Mouse (Mus musculus) CD4-positive, CD25-positive, alpha-beta regulatory T cell, adult 4 months (primary cell): ENCODE results near the gene Dnajc5. TPM values are rescaled to one million over a fixed set of nuclear protein-coding genes. Genes with fewer than 3 reads are reported as not detected.
"Not testable (repeated sequence)": the region's sequence is repeated elsewhere in the genome, so short reads cannot be mapped to it uniquely, and the experiment has no call there.

Source experiments
- ATAC-seq: one replicate; pipeline ENCODE4 v1.8.0; 2017
- polyA plus RNA-seq, 2 experiments: library from polyadenylated mRNA; unstranded; fragments of 100-300 nt; shearing (Covaris generic); gene quantifications; one replicate each; pipeline ENCODE4 v1.2.1; 2017

Gene Dnajc5
- polyA plus RNA-seq: 10 to 100 TPM; 39.4 to 46.7 TPM

DNA sequence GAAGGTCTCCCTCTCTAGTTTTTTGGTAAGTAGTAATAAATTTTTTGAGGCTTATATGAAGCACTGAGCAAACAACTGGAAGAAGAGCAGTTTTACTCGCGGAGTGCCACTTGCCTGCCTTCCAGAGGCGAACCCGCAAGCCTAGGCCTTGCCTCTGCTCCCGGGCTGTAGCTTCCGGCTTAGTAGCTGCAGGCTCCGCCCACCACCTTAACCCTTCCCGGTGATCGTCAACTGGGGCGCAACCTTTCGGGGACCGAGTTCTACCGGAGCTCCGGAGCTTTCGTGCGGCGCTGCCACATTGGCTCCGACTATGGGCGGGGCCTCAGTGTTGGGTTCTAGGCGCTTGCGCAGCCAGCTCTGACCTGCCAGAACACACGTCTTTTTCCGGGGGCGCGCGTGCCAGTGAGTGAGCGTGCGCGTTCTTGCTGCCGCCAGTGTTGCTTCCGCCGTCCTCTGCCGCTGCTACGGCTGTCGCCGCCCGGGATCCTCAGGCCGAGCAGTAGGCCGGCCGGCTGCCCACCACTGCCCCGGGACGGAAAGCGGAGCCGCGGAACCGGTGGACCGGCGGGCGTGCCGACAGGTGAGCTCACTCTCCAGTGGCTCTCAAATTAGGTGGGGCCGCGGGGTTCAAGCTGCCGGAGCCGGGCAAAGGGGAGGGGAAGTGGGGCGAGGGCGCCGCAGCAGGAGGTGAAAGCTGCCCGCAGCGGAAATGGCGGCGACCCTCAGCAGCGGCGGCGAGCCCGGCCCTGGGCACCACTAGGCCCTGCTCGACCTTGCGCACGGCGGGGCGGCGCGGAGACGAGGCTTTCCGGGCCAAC, at the start of gene Dnajc5:
Gene Dnajc5, plus strand, starts transcription at position 368 of the 818 bp plus-strand sequence.
- ATAC-seq: peak; percentile 93

DNA sequence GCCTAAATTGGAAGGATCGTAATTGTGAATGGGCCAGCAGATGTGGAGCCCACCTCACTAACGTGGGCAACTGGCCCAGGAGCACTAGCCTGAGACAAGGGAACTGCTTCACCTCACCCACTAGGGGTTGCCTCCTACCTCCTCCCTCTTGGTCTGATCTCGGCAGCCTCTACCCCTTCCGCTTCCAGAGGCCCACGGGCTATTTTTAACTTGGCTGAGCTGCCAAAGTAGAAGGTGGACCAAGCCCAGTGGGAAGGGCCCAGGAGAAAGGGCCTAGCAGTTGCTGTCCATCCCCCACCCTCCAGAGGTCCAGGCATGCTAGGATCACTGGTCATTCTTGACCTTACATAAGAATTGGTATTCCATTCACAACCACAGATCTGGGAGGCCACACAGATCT, 49.0 kb upstream of the Dnajc5 start:
- ATAC-seq: no peak

DNA sequence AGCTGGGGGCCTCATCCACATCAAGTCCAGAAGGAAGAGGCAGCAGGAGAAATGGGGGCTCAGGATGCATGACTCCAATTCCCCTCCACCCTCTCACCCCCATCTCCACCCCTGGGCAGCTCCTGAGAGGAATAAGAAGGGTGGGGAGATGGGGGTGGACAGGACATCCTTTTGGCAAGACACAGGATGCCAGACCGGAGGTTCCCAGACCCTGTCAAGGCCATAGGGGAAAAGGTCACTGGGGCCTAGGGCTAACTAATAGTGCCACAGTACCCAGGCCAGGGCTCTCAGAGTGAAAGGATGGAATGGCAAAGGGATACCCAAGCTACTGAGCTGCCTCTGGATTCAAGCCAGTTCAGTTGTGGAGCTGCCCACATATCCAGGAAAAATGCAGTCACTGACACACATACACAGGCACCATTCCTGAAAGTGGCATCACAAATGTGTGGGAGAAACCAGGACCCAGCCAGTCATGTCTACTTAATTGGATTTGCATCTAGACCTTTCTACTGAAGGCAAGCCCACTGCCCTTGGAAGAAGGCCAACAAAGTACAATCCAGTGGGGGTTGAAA, 47.9 kb upstream of the Dnajc5 start:
- ATAC-seq: no peak

DNA sequence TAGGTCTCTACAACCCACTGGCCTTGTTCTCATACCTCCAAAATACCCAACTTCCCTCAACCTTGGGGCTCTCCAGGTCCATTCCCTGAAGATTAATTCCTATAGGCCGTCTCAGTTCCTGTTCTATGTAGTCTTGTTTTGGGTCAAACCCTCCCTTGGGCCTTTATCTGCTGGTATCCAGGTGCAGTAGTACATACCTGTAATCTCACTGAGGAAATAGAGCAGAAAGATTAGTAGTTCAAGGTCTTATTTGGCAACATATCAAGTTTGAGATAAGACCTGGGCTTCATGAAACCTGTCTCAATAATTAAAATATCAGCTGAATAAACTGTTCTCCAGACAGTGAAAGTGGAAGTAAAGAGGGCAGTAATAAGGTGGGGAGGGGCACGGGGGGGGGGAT, 37.2 kb upstream of the Dnajc5 start:
- ATAC-seq: no peak

DNA sequence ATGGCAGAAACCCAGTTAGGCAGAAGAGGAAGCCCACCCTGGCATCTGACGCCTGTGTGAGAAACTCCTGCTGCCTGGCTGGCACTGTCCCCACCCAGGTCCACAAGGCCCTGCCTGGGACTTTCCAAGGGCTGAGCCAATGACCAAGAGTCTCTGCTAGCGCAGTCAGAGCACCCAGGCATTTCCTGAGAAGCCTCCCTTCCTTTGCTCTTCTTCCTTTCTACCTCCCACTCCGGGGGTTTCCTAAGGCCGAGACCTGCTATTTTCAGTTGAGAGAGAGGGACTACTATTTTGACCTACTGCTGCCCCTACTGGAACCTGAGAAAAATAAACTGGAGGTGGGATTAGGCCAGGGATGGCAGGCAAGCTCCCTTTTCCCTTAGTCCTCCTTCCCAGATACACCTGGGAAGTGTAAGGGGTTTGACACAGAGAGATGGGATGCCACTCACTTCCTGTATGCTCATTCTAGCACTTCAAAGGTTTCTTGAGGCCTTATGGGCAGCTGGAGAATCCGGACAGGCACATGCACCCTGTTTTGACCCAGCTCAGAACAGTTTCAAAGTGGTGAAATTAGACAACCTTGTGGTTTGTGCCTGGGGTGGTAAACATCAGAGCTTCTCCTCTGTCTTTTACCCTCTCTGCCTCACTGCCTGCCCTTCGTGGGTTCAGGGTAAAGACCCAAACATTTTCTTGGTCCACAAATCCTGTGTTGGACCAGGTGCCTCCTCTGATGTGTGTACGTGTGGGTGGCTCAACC, 36.5 kb upstream of the Dnajc5 start:
- ATAC-seq: peak; percentile 95

DNA sequence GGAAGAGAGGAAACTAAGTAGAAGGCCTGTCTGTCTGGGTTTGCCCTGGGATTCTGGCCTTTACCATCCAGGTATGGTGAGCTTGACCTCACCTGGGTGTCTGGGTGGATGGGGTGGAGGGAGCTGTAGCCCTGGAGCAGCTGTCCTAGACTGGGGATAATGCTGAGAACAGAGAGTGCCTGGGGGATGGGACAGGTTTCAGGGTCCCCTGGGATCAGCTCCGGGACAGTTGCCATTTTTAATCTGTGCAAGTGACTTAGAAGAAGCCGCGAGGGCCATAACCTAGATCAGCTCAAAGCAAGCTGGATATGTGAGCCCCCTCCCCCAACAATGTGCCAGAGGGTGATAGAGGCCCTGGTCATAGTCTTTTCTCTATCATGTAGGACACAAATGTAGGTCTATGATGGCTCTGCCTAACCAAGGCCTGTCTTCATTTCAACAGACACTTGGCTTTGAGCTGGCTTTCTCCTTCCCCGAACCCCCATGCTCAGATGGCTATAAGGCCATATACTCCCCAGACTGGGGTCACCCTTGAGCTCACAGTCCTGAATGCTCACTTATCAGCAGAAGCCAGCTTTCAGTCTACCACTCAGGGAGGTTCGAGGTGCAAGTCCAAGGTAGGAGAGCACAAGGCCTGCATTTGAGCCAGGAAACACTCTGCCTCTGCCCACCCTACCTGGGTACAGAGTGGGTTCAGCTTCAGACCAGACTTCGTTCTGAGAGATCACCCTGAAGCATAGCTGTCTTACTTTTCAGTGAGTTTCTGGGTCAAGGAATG, 35.6 kb upstream of the Dnajc5 start:
- ATAC-seq: no peak

DNA sequence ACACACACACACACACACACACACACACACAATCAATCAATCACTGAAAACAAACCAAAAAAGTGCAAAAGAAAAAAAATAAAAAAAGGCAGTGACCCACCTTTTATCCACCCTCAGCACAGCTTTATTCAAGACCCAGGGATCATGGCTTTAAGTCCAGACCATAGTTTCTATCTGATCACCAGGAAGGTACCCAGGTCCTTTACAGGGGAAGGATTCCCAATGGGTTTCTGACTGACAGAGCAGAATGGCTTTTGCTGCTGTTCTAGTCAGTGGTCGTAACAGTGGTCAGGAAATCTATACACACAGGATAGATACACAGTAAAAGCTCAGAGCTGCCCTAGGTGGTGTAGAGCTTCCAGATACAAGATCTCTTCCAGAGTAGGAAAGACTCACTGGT, 34.5 kb upstream of the Dnajc5 start:
- no peak for ATAC-seq

DNA sequence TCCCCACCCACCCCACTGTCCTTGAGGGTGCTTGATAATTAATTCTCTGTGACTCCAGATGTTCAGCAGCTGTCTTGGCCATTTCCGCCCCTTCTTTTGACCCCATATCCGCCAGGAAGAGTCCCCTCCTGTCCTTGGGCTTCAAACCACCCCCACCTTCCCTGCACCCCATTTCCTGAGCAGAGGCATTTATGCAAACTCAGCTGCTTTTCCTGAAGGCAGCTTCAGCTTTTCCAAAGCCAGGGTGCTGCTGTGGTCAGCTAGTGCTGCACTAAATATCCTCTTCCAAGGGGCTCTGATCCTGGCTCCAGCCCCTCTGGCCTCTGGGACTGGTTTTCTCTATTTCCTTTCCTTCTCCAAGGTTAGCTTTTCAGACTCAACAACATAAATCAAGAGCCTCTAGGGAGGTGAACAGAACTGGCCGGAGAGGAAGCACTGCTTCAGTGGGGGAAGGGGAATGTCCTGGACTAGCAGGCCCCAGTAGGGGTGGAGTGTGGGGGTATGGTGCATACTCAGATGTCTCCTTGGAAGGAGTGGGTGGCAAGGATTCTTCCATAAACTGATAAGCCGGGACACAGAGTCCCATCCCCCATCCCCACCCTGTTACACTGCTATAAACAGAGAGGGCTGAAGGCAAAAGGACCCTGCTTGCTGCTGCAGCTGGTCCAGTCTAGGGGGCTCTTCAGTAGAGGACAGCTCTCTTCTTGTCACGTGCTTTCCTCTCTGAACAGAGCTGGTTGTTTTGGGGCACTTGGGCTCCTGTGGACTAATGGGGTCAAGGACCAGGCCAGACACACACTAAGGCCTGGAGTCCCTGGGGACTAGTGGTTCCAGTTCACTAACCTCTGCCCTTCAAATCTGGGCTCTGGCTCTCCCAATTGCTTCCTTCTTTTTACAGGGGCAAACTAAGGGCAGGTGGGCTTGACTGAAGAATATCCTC, 32.7 kb upstream of the Dnajc5 start:
- ATAC-seq: no peak

DNA sequence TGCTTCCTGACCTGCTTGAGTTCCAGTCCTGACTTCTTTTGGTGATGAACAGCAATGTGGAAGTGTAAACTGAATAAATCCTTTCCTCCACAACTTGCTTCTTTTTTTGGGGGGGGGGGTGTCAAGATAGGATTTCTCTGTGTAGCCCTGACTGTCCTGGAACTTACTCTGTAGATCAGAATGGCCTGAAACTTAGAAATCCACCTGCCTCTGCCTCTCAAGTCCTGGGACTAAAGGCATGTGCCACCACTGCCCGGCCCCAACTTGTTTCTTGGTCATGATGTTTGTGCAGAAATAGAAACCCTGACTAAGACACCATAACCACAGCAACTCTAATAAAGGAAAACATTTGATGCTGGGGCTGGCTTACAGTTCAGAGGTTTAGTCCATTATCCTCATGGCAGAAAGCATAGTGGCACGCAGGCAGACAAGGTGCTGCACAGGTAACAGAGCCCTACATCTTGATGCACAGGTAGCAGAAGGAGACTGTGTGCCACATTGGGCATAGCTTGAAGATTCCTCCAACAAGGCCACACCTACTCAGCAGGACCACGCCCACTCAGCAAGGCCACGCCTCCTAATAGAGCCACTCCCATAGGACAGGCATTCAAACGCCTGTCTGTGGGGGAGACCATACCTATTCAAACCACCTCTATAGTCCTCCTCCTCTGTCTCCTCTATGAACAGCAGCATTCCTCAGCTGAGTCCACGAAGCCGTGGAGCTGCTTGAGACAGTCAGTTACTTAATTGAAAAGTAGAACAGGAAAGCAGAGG, 28.7 kb upstream of the Dnajc5 start:
- peak; percentile 33 for ATAC-seq

DNA sequence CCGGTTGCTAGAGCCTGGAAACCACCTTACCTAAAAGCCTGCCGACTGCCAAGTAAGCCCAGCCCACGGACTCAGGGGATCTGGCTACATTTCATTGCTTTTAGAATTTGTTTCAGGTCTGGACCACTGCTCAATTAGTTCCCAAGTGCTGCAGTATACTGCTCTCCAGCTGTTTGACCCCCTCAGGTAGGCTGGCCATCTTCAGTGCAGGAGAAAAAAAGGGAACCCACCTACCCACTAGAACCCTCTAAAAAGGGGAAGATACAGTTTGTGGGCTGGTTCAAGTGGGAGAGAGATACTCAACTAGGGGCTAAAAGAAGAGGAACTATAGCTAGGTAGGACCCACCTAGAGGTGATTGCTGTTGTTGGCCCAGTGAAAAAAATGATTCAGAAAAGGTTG, 28.1 kb upstream of the Dnajc5 start:
- ATAC-seq: no peak

DNA sequence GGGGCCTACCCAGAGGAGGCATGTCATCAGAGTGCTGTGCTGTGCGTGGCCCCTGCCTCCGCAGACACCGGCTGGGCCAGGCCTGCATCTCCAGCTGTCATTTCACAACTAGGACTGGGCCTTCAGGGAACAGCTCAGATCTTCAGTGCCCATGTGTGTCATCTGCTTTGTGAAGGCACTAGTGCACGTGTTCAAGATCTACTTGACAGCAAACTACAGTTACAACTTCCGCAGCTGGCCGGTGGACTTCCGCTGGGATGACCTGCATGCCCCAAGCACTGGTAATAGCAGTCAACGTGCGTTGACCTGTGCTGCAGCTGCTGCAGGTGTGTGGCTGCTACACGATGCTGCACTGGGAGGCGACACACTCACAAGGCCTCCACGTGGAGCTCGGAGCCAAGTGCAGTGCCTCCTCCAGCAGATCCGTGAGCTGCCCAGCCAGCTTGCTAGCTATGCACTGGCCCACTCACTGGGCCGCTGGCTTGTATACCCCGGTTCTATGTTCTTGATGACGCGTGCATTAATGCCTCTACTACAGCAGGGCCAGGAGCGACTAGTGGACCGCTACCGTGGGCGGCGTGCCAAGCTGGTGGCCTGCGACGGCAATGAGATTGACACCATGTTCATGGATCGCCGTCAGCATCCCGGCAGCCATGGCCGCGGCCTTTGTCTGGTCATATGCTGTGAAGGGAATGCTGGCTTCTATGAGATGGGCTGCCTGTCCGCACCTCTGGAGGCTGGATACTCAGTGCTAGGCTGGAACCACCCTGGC, 26.9 kb upstream of the Dnajc5 start, which contains the start of gene Abhd16b:
Gene Abhd16b, plus strand, starts transcription at position 51 of the 772 bp plus-strand sequence.
- no peak for ATAC-seq

DNA sequence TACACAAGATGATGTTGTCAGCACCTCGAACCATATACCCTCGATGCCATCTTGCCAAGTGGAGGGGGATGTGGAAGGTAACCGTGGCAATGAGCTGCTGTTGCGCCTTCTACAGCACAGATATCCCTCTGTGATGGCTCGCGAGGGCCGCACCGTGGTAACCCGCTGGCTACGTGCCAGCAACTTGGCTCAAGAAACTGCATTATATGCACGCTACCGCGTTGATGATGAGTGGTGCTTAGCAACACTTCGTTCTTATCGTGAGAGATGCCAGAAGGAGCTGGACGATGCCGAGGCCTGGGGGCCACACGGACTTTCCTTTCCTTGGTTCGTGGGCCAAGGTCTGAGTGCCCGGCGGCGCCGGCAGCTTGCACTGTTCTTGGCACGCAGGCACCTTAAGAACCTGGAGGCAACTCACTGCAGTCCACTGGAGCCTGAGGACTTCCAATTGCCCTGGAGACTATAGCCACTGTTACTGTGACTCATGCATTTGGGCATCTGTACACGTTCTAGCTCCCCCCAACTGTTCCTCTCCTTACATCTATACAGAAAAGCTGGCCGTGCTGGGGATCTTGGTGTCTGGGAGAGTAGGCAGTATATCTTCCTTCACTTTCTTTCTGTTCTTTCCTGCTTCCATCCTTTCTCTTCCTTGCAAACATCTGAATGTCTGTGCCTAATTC, 25.9 kb upstream of the Dnajc5 start:
- no peak for ATAC-seq

DNA sequence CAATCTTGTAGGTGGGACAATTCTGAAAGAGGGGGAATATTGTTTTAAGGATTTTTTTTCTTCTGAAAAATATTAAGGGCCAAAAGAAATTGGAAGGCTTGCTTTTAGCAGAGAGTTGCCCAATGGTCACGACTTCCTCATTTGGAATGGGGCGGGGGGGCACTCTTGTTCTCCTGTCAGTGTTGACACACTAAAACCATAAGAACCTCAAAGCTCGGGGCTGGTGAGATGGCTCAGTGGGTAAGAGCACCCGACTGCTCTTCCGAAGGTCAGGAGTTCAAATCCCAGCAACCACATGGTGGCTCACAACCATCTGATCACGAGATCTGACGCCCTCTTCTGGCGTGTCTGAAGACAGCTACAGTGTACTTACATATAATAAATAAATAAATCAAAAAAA, 24.4 kb upstream of the Dnajc5 start:
- ATAC-seq: not testable (repeated sequence)

DNA sequence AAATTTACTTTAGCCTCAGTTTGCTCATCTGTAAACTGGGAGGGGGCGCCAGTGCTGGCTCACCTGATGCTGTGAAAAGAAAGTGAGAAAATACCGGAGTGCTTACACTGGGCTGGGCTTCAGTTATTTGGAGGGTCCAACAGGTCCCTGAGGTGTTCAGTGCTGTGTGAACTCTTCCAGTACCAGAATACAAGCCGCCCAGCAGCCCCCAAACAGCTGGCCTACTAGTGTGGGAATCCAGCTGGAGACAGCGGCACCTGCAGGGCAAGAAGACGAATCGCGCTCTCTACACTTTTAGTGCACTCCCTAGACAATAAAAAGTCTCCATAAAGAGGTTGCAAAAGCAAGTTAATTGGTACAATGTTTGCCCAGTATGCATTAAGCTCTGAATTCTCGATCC, 24.0 kb upstream of the Dnajc5 start:
- ATAC-seq: peak; percentile 53

DNA sequence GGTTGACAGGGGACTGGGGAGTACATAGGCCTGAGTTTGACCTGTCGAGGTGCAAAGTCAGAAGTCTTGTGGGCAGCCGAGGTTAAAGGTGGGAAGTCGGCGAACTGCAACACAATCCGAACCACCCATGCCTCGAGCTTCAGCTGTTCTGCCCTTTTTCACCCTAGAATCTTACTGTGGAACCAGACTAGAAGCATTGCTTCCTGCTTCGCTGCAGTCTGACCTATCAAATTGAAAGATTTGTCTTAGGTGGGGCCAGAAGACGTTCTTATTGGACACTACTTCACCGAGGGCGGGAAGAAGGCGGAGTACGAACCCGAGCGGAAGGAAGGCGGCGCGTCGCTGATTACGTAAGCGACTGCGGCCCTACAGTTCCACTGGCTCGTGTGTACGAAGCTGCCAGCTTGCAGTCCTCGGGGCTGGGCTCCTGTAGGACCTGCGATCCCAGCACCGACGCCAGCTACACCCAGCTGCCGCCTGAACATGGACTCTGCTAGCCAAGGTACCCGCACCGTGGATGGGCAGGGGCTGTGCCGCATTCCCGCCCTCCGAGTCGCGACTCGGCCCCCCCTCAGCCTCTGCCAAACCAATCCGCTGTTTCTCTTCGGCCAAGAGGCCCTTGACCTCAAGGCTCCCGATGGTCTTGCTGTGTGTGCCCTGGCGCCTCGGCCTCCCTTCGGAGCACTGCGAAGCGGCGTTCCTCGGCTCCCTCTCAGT, 23.3 kb upstream of the Dnajc5 start, which contains the start of gene Tpd52l2:
Gene Tpd52l2, plus strand, starts transcription at position 312 of the 717 bp plus-strand sequence.
- ATAC-seq: peak; percentile 92

DNA sequence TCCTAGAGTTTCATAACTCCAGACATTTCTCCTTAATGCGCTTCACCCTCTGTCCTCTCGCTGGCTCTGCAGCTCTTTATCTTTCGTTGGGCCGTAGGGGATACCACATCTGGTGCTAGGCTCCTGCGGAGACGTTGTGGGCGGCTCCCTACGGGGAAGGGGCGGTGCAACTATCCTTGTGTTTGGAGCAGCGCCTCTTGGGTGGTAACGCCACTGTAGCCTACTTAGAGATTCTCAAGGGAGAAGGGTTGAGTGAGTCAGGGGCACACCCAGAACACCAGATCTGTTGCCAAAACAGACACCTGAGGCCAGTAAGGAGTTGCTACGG, 22.8 kb upstream of the Dnajc5 start:
- ATAC-seq: peak; percentile 30

DNA sequence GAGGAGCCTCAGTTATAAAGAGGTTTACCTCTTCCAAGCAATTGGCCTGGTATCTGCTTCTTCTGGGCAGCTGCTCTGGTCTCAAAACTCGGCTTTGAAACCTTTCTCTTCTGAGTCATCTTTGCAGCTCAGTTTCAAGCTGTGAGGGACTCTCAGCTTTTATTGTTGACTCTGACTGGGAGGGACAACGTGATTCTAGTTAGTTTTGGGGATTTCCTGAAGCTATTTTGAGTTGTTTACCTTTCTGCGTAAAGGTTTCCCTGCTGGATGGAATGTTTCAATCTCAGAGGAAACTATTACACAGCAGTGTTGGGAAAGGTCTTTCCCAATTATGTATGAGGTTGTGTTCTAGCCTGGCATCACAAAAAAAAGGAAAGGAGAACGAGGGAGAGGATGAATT, 21.6 kb upstream of the Dnajc5 start:
- ATAC-seq: no peak

DNA sequence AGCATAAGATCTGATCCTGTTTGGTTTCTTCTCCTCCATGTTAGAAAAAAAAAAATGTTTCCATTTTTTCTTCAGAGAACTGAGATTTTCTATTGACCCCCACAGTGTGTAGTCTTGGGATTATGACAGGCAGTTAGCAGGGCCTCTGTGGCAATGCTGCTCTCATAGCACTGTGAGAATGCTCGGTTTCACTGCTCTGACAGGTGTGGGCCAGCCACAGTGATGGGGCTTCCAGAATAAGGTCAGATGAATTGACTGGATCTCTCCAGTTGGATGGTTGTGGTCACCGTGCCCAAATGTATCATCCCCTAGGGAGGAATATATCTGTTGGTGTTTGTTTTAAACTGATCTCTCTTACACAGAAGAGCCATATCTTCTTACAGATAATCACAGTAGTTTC, 11.1 kb upstream of the Dnajc5 start:
- ATAC-seq: no peak

DNA sequence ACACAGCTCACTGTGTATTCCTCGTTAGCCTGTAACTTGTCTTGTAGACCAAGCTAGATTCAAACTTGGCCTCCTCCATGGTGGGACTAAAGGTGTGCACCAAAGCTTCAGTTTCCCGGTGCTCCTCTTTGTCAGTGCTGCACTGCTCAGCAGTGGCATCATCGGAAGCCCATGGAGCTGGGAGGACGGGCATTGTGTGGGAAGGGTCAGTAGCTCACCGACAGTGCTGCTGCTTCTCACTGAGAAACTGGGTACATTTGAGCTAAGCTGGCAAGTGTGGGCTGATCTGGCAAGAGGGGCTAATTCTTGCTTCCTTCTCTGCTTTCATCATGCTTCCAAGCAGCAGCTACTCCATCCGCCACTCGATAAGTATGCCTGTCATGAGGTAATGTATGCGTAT, 9.1 kb upstream of the Dnajc5 start:
- ATAC-seq: no peak
